Mouse (Mus musculus) kidney, postnatal 14 days (tissue): Measurements from ENCODE around the gene Tti1.
A peak's percentile ranks its signal among the peaks of the same experiment; 100 is the strongest.
"Not testable (repeated sequence)": the region's sequence is repeated elsewhere in the genome, so short reads cannot be mapped to it uniquely, and the experiment has no call there.

ENCODE experiments used
- DNase-seq: peaks from one replicate; pipeline ENCODE4 v3.0.0; 2022; ENCODE audit warnings: mixed read lengths

The Tti1 gene

DNA sequence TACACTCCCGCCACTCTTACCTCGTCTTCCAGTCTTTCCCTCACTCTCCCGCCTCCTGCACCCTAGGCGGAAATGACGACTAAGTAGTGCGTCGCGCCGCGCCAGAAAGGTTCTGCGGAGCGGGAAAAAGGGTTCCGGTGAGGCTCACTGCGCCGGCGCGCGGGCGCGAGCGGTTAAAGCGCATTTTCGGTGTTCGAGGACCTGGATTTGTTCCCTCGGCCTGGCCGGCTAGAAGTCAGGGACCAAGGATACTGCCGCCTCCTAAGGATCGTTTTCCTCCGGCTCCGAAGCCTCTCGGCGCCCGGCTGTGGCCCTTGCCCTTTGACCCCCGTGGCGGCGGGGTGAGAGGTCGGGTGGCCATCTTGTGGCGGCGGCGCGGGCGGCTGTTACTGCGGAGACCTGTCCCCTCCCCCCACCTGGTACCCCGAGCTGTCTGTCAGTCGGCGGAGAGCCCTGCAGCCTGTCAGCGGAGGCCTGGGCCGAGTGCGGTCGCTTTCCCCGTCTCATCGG is at the start of gene Tti1, which contains the start of gene Rprd1b:
TSS of gene Tti1 (minus strand) at position 80 of the 510 bp plus-strand sequence.
TSS of gene Rprd1b (plus strand) at position 144 of the 510 bp plus-strand sequence.
- DNase-seq, result peak; percentile 95

DNA sequence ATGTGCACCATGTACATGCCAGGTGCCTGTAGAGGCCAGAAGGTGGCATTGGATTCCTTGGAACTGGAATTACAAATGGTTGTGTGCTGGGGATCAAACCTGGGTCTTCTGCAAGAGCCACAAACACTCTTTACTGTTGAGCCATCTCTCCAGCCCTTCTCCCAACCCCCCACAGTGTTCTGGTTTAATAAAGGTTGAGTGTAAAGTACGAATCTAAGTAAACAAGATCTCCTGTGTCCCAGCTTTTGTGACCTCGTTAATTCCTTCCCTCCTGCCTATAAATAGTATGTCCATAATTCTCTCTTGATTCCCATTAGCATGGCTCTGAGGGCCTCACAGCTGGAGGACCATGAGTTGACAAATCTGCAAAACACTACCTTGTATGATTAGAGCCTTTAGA is 49.7 kb upstream of the Tti1 start:
- DNase-seq, result no peak

DNA sequence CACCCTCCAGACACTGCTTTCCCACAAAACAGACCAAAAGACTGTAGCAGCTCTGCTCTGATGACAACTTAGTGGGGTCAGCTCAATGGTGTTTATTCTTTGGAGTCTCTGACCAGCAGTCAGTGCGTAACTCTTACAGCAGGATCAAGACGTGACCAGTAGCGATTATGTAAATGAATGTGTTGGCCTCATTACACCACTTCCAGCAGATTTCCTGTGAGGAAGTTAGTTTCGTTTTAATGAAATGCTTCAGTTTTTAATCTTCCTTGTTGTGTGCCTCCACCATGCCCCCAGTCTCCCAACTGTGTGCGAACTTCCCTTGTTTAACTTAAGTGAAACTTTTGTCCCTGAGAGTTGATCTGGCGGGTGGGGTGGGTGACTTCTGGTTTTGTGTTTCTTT is 48.5 kb upstream of the Tti1 start:
- no peak for DNase-seq

GRCm38 (mm10) chr2:158074835-158075234 is 46.6 kb upstream of the Tti1 start:
- DNase-seq, result no peak

DNA sequence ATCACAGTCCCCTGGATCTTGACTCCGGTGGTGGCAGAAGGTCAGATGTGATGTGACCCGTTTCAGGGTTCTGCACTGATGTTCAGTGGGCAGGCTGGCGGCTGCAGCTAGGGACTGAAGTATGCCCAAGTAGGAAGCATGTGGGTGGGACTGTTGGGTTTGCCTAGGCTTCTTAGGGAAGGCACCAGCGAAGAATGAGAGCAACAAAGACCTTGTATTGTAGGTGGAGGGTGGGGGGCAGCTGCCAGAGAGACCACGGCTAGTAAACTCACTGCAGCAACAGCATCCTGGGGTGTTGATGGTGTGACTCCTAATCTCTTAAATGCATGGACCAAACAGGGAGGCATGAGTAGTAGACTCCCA is 43.4 kb upstream of the Tti1 start:
- no peak for DNase-seq

- peak; percentile 81 for DNase-seq
Observed at GRCm38 (mm10) chr2:158070885-158071632, 42.8 kb upstream of the Tti1 start.

- no peak for DNase-seq
Observed at GRCm38 (mm10) chr2:158068444-158068971, 40.3 kb upstream of the Tti1 start.

DNA sequence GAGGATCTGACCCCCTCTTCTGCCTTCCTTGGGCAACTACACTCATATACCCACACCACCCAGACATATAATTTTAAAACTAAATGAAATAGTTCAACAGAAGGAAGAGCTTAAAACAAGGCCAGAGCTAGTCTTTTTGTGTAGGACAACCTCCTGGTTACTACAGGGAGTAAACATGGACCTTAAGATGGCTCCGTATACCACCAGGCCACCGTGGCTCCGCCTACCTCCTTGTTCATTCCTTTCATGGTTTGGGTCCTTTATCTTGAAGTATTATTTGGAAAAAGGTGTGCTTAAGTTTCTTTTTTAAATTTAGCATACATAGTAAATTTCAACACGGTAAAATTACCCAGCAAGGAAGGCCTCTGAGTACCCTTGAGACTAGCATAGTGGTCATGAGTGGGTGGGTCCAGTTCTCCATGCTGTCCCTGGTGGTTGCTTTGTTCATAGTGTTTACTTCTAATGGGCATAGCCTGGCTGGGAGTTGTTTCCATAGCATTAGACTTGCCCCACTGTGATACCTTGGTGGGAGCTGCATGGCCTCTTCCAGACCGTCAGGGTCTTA is 39.1 kb upstream of the Tti1 start:
- DNase-seq, result no peak

GRCm38 (mm10) chr2:158066456-158066855 is 38.2 kb upstream of the Tti1 start:
- DNase-seq, result no peak

GRCm38 (mm10) chr2:158065064-158065463 is 36.8 kb upstream of the Tti1 start:
- DNase-seq, result no peak

DNA sequence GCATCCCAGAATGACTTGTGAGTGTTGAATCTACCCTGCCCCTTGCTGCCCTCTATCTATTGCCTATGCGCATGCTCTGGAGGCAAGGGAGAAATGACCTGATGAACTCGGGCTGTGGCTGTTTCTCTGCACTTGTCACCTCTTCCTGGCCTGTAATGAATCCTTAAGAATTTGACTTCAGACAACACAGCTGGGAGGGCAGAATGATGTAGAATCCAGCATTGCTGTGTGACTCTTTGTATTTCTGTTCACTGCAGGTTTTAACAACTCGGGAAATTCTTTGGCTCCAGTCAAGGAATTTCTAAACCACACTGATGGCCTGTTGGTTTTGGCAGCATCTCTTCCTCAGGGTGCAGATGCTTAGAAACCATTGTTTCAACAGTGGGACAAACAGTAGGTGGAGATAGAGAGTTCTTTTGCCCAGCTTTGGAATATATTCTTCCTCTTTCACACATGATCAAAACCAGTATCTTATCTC is 36.4 kb upstream of the Tti1 start:
- peak; percentile 58 for DNase-seq

GRCm38 (mm10) chr2:158063036-158063435 is 34.8 kb upstream of the Tti1 start:
- DNase-seq, result no peak

DNA sequence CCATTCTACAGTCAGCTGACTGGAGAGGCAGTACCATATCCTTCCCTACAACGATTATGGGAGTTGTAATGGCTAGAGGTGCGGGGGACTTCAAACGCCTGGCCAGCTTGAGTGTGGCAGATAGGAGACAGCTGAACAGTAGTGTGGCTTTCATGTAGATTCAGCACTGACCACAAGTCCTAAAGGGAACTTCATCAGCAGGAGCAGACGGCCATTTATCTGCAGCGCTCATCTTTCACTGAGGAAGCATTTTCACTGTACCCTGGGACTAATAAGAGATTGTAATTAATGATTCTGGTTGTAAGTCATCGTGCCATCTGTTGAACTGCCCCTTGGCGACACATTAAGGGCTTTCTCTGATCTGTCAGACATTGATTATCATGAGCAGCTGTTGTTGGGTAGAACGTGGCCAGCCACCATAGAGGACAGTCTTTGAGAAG is 31.5 kb upstream of the Tti1 start:
- no peak for DNase-seq

- DNase-seq, result no peak
Observed at GRCm38 (mm10) chr2:158058534-158058933, 30.3 kb upstream of the Tti1 start.

DNA sequence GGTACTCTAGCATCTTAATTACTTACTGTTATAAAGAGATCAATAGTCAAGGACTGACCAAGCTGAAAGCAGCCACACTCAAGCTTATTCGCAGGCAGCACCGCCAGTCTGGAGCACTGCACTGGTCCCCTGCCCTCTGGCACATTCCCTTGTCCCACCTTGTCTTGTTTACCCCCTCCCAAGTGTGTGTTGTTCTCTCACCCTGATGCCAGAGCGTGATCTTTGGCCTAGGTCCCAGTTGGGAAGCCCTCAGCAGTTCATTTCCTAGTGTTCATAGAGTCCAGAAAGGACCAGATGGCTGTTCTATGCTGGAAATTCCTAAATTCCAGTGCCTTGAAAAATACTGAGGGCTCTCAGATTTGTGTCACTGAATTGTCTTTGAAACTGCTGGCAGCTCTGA is 28.8 kb upstream of the Tti1 start:
- no peak for DNase-seq

GRCm38 (mm10) chr2:158055383-158055782 is 27.1 kb upstream of the Tti1 start:
- not testable (repeated sequence) for DNase-seq

DNA sequence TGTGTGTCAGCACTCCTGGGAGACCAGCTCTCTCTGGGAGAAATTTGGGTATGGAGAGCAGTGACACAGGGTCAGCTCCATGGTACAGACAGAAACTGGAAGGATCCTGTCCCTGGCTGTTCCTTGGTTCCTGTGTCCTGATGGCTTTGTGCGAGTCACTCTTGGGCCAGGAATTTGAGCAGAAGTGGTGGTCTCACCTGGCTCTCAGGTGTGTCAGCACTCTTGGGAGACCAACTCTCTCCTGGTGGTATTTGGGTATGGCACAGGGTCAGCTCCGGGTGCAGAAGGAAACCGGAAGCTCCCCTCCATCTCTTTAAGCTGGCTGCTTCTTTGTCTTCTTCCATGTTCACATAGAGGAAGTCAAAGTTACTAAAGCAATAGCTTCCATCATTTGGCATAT is 26.4 kb upstream of the Tti1 start:
- DNase-seq, result no peak

- DNase-seq, result no peak
Observed at GRCm38 (mm10) chr2:158050116-158050515, 21.9 kb upstream of the Tti1 start.

GRCm38 (mm10) chr2:158048718-158049117 is 20.5 kb upstream of the Tti1 start:
- DNase-seq, result peak; percentile 52

- DNase-seq, result peak; percentile 70
Observed at GRCm38 (mm10) chr2:158047903-158048302, 19.7 kb upstream of the Tti1 start.

DNA sequence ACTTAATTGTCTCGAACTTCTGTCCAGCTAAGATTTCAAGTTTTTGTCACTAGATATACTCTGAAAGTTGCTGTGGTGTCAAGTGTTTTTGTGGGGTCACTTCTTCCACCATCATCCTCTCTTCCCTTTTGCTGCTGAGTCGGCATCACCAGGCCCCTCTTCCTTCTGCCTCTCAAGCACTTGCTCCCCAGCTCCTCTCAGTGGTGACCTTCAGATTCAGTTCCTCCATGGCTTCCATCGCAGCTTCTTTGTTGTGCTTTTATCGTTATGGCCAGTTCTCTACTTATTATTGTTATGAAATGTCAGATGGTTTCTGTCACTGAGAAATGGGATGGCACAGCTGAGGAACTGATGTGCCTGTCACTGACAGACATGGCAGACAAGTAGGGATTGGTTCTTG is 18.0 kb upstream of the Tti1 start:
- no peak for DNase-seq

GRCm38 (mm10) chr2:158043504-158043903 is 15.3 kb upstream of the Tti1 start:
- no peak for DNase-seq

GRCm38 (mm10) chr2:158040396-158040795 is 12.2 kb upstream of the Tti1 start:
- no peak for DNase-seq

DNA sequence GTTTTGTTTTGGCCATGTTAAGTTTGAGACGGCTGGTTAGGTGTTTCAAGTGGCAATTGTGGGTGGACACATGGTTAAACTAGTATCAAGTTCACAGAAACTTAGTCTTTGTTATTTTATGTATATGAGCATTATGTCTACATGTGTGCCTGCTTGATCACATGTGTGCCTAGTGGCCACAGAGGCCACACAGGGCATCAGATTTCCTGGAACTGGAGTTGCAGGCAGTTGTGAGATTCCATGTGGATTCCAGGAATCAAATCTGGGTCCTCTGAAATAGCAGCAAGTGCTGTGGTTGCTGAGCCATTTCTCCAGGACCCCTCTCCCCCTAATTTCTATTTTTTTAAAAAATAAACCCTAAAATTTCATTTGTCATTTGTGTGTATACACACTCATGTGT is 11.4 kb upstream of the Tti1 start:
- DNase-seq, result no peak
